Mouse (Mus musculus): ENCODE data around the gene Camk2g.

GRCm38 (mm10) chr14:20694884-20695760, 98.8 kb downstream of the Camk2g start, which contains the start of gene Fut11:
- TF ChIP-seq CTCF (conservative IDR thresholded peaks at IDR 0.05 in 1 of 2, IDR thresholded peaks at IDR 0.05 in 1 of 2; ENCODE audit: low read depth in 2 of 2, low read length in 2 of 2) (no peak), KAT2A (IDR thresholded peaks at IDR 0.05; ENCODE audit: insufficient replicate concordance, low read length) (no peak), MEF2A (IDR thresholded peaks at IDR 0.05; ENCODE audit: borderline replicate concordance, low read depth, low read length) (no peak), TBP (conservative IDR thresholded peaks at IDR 0.05; ENCODE audit: low read depth, low read length) (no peak), GABPA (IDR thresholded peaks at IDR 0.05; ENCODE audit: insufficient replicate concordance, low read depth, low read length) (no peak), EP300 (IDR thresholded peaks at IDR 0.05; ENCODE audit: low read length) (no peak), POLR2AphosphoS2 (IDR thresholded peaks at IDR 0.05; ENCODE audit: low read depth, low read length) (peak; percentile 27; the same call in 1 of the 2 replicates), ELF1 (IDR thresholded peaks at IDR 0.05; ENCODE audit: low read depth, low read length) (peak; percentile 71), TCF12 (IDR thresholded peaks at IDR 0.05; ENCODE audit: low read depth, low read length) (0 out of 2 replicates have a peak, but pooled peaks have one; percentile 27), POLR2A (IDR thresholded peaks at IDR 0.05; ENCODE audit: low read depth, low read length) (peak; percentile 49; the same call in 1 of the 2 replicates), SMC3 (IDR thresholded peaks at IDR 0.05; ENCODE audit: low read depth, low read length) (no peak), JUN (IDR thresholded peaks at IDR 0.05; ENCODE audit: insufficient read depth, low read depth, low read length) (no peak), RAD21 (IDR thresholded peaks at IDR 0.05; ENCODE audit: low read depth, low read length) (no peak), JUND (conservative IDR thresholded peaks at IDR 0.05; ENCODE audit: low read depth, low read length) (no peak)
